Mouse (Mus musculus) lung, postnatal 14 days (tissue): ENCODE measurements around the gene Letmd1.

Source experiments
- DNase-seq: peaks from one replicate; pipeline ENCODE4 v3.0.0; 2021

Gene Letmd1

DNA sequence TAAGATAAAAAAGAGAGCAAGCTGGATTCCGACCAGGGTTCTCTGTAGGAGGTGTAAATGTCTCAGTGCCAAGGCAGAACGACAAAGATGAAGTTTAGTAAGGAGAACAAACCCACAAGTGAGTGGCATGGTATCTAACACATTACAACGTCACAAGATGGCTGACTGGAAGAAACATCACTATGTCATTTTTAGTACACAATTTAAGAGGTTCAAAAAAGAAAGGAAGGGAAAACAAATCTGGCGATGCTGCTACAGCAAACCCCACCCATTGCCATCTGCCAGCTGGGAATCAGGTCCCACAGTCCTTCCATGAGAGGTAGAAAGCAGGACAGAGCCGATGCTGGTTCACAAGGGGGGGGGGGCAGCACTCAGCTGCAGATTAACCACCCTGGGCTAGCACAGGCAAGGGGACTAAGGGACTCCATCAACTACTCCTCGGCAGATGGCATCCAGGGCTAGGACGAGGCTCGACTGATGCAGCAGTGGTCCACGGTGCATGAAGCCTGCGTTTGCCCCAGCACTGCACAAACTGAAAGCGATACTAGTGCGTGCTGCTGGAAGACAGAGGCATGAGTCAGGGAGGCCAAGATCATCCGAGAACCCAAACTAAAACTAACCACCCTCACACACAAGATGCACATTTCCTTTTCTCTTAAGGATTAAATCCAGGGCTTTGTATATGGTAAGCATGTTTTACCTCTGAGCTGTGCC is 39.8 kb downstream of the Letmd1 start:
- DNase-seq: no peak

DNA sequence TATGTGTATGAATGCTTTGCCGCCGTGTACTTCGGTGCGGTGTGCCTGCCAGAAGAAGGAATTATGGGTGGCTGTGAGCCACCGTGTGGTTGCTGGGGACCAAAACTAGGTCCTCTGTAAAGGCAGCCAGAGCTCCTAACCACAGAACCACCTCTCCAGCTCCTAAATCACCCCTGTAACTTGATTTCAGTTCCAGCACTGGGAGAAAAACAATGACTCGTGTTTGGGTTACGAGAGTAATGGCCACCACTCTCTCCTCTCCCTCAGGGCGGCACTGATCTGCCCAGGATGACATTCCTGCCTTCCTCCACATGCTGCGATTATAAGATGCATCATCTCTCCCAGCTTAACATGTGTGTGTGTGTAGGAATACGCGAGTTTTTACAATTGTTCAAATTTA is 41.2 kb downstream of the Letmd1 start:
- DNase-seq: no peak

GRCm38 (mm10) chr15:100513387-100513786 is 44.6 kb downstream of the Letmd1 start:
- DNase-seq: no peak

DNA sequence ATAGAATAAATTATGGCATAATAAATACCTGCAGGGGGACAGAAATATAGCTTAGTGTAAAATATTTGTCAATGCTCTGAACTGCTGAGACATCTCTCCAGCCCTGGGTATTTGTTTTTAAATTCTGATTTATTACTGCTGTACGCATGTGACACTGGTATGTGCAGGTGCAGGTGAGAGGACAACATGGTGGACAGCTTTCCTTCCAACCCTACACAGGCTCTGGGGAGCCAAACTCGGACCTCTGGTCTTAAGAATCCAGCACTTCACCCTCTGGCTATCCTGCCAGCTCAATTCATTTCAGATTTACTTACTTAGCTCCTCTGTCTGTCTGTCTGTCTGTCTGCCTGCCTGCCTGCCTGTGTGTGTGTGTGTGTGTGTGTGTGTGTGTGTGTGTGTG is 46.3 kb downstream of the Letmd1 start:
- no peak for DNase-seq

DNA sequence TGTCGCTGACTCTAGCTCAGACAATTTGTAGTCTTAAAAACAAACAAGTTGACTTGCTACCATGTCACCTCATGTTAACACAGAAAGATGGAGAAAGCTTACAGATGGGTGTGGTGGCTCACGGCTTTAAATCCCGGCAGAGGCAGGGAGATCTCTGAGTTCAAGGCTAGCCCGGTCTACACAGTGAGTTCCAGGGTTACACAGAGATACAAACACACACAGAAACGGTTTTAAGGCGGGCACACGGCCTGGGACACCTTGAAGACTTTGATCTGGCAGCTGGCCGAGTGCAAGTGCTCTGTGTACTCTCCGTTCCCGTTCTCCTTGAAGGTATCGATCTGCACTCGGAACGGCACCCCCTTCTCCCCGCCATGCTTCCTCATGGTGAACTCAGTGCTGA is 51.5 kb downstream of the Letmd1 start:
- DNase-seq: no peak

DNA sequence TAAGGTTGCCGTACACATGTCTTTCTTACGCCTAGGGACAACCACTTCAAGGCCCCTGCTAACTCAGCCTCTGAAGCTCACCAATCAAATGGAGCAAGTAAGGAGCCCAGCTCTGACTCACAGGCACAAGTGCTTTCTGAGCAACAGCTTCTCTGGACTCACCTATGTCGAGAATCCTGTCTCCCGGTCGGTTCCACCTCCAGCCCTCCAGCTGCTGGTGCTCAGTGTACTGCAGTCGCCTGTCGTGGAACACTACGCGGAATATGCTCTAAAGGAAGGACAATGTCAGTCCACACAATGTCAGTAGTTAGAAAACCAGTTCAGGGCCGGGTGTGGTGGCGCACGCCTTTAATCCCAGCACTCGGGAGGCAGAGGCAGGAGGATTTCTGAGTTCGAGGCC is 56.6 kb downstream of the Letmd1 start:
- DNase-seq: no peak

GRCm38 (mm10) chr15:100527900-100528299 is 59.1 kb downstream of the Letmd1 start:
- no peak for DNase-seq
